In the genomic region with DNA sequence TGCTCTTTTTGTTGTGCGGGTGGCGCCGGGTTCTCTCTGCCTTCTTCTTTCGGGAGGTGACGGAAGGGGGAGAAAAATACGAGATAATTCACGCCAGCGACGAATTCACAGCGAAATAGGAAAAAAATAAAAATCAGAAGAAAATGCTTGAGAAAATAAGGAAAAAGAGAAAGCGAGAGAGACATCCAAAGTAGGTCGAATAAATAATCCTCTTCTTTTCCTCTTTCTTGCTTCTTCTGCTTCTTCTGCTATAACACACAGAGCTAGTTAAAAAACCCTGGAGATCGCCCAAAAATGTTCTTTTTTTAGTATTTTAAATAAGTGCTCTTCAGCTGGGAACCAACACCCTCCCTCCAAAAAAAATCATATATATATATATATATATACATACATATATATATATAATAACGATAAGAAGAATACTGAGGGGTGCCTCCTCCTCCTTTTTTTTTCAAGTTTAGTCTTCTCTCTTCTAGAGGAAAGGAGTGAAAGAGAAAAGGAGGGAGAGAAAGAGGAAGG, we compare ENCODE assay signal across 8 mouse cellular contexts. TPM values are rescaled to one million over a fixed set of nuclear protein-coding genes. Genes with fewer than 3 reads are reported as not detected.
DNase-seq lines count a peak whose midpoint lies in the region; ATAC-seq and TF ChIP-seq lines count a peak whose summit lies in the region.

Nr2f1 (minus strand) TSS at position 116 of the 519 bp plus-strand sequence.

- H3K36me3 ChIP-seq in megakaryocyte, embryonic 14.5 days (replicated peaks; ENCODE audit: low read length) = no peaks in the 10 kb centered on the region
- peaks cover 5% of the 10 kb centered on the region; the same call in 1 of the 2 replicates for H3K36me3 ChIP-seq in midbrain, postnatal 0 days (ENCODE audit: insufficient read depth, low read length)

- H3K4me2 ChIP-seq in midbrain, postnatal 0 days (ENCODE audit: low read depth, low read length, poor library complexity, severe bottlenecking) = peak within 1 kb of the TSS; percentile 83

- TF ChIP-seq CTCF in midbrain, postnatal 0 days (IDR thresholded peaks at IDR 0.05) = no peak

- H3K4me1 ChIP-seq in megakaryocyte, embryonic 14.5 days = peaks cover 63% of the 10 kb centered on the region
- H3K4me1 ChIP-seq in midbrain, postnatal 0 days (ENCODE audit: insufficient read depth, low read length) = peaks cover 3% of the 10 kb centered on the region; the same call in 1 of the 2 replicates

- 3% methylated on average over 14 of the region's 14 CpGs for WGBS in midbrain, postnatal 0 days

- DNase-seq in cerebellum, adult 9-10 months = peak; percentile 57
- DNase-seq in cerebellum, adult 8-10 months = no peak
- peak in 1 of 2 experiments; percentile 48 for DNase-seq in layer of hippocampus, postnatal 14 days (ENCODE audit: low spot score in 2 of 2)
- no peak for DNase-seq in midbrain, postnatal 0 days (ENCODE audit: low spot score)
- no peak for DNase-seq in embryo, embryonic 10 days (ENCODE audit: low spot score)
- no peak for DNase-seq in lung, postnatal 4 days

- peak within 1 kb of the TSS; percentile 90 for H3K4me3 ChIP-seq in megakaryocyte, embryonic 14.5 days (replicated peaks)
- peak within 1 kb of the TSS; percentile 87 for H3K4me3 ChIP-seq in midbrain, postnatal 0 days (ENCODE audit: low read depth, low read length)

- no peak for ATAC-seq in megakaryocyte, adult 5-6 weeks (ENCODE audit: poor library complexity, severe bottlenecking)
- ATAC-seq in midbrain, postnatal 0 days (ENCODE audit: low FRiP score) = no peak

- H3K9me3 ChIP-seq in megakaryocyte, embryonic 14.5 days = peaks cover 10% of the 10 kb centered on the region
- H3K9me3 ChIP-seq in midbrain, postnatal 0 days (ENCODE audit: low read length) = no peaks in the 10 kb centered on the region

- H3K27ac ChIP-seq in midbrain, postnatal 0 days (ENCODE audit: low read depth, low read length) = peak within 1 kb of the TSS; percentile 96

- peaks cover 88% of the 10 kb centered on the region for H3K27me3 ChIP-seq in megakaryocyte, embryonic 14.5 days (replicated peaks)
- H3K27me3 ChIP-seq in midbrain, postnatal 0 days (ENCODE audit: insufficient read depth, low read length) = no peaks in the 10 kb centered on the region

- peak within 1 kb of the TSS; percentile 85 for H3K9ac ChIP-seq in midbrain, postnatal 0 days (replicated peaks; ENCODE audit: low read length, poor library complexity, severe bottlenecking)

RNA-seq across cellular contexts. Expression of gene Nr2f1, which starts in this region (rescaled TPM):
- polyA plus RNA-seq in megakaryocyte, embryonic 14.5 days (2012; ENCODE audit: insufficient read depth, low replicate concordance) = not detected in 2 replicates
- not detected in 2 replicates for total RNA-seq in megakaryocyte, adult 5-6 weeks (2015)
- total RNA-seq in megakaryocyte, adult 5-6 weeks (2017) = not detected in 2 replicates
- total RNA-seq in layer of hippocampus, postnatal 14 days (2021) = 100 to 1,000 TPM; 100 to 110 TPM
- 163 and 184 TPM in 2 replicates for total RNA-seq in midbrain, postnatal 0 days (2014; rRNA removed)
- polyA plus RNA-seq in midbrain, postnatal 0 days (2015; fragmentation: Nextera tagmentation; extraction: Ambion mirVana) = 46.4 and 55.5 TPM in 2 replicates

Comparison
In these comparisons a context has a peak if more than half of its experiments do, and no peak if none do; other contexts are left out.
1. RNA of gene Nr2f1 (total RNA-seq): 163 to 184 TPM in midbrain, postnatal 0 days and 100 to 110 TPM in layer of hippocampus, postnatal 14 days; not detected in megakaryocyte, adult 5-6 weeks; every median in the first group is over 100 times any median in the second.
2. RNA of gene Nr2f1 (polyA plus RNA-seq): 46.4 to 55.5 TPM in midbrain, postnatal 0 days; not detected in megakaryocyte, embryonic 14.5 days; every median in the first group is over 10 times any median in the second.